Comparison of ENCODE assay signal across 21 mouse cellular contexts in genomic region chr19:45592916-45593315, GRCm38 (mm10). TPM values are rescaled to one million over a fixed set of nuclear protein-coding genes. Genes with fewer than 3 reads are reported as not detected.
A peak's percentile ranks its signal among the peaks of the same experiment; 100 is the strongest.
DNase-seq lines count a peak whose midpoint lies in the region; ATAC-seq lines count a peak whose summit lies in the region.
"Had no signal": no experiment of that assay in that cellular context is flagged by ENCODE, and none has a peak within 500 bp of the region (broad histone marks: within the 10 kb centered on the region; RNA-seq: fewer than 3 reads in every experiment).

No protein-coding gene starts in this region.

- no peaks in the 10 kb centered on the region for H3K9me3 ChIP-seq in hindbrain, embryonic 16.5 days (ENCODE audit: control insufficient read depth, low read length)
- no peaks in the 10 kb centered on the region for H3K9me3 ChIP-seq in hindbrain, embryonic 13.5 days
- H3K9me3 ChIP-seq in midbrain, embryonic 14.5 days (ENCODE audit: control insufficient read depth, low read length), result no peaks in the 10 kb centered on the region
- H3K9me3 ChIP-seq: embryonic facial prominence, embryonic 12.5 days; forebrain, embryonic 12.5 days; heart, embryonic 15.5 days had no signal

- peaks cover 13% of the 10 kb centered on the region for H3K4me1 ChIP-seq in hindbrain, embryonic 16.5 days (ENCODE audit: control insufficient read depth, insufficient read depth, low read depth, low read length)
- H3K4me1 ChIP-seq in hindbrain, embryonic 13.5 days (replicated peaks), result peaks cover 16% of the 10 kb centered on the region
- H3K4me1 ChIP-seq in midbrain, embryonic 14.5 days (ENCODE audit: control insufficient read depth, insufficient read depth, low read length), result peaks cover 10% of the 10 kb centered on the region

- H3K27me3 ChIP-seq in hindbrain, embryonic 16.5 days (replicated peaks; ENCODE audit: control insufficient read depth, insufficient read depth, low read length), result no peaks in the 10 kb centered on the region
- peaks cover 72% of the 10 kb centered on the region for H3K27me3 ChIP-seq in hindbrain, embryonic 13.5 days
- no peaks in the 10 kb centered on the region for H3K27me3 ChIP-seq in midbrain, embryonic 14.5 days (ENCODE audit: control insufficient read depth, insufficient read depth, low read length)
- H3K27me3 ChIP-seq: embryonic facial prominence, embryonic 12.5 days; heart, embryonic 15.5 days had no signal

- H3K27ac ChIP-seq in hindbrain, embryonic 16.5 days (ENCODE audit: low read depth, low read length), result no peak overlapping the region
- H3K27ac ChIP-seq in hindbrain, embryonic 13.5 days, result no peak overlapping the region
- no peak overlapping the region for H3K27ac ChIP-seq in midbrain, embryonic 14.5 days (replicated peaks; ENCODE audit: low read depth, low read length)
- H3K27ac ChIP-seq: embryonic facial prominence, embryonic 12.5 days; forebrain, embryonic 12.5 days; heart, adult 2 months; heart, embryonic 15.5 days; hindbrain, embryonic 14.5 days had no signal

- no peak overlapping the region for H3K4me2 ChIP-seq in hindbrain, embryonic 16.5 days (ENCODE audit: low read length)
- no peak overlapping the region for H3K4me2 ChIP-seq in hindbrain, embryonic 13.5 days
- no peak overlapping the region for H3K4me2 ChIP-seq in midbrain, embryonic 14.5 days (ENCODE audit: low read length)
- H3K4me2 ChIP-seq: embryonic facial prominence, embryonic 12.5 days; forebrain, embryonic 12.5 days; heart, embryonic 11.5 days; heart, embryonic 15.5 days; hindbrain, embryonic 14.5 days had no signal

- no peak overlapping the region for H3K4me3 ChIP-seq in hindbrain, embryonic 16.5 days (ENCODE audit: low read length)
- no peak overlapping the region for H3K4me3 ChIP-seq in hindbrain, embryonic 13.5 days
- H3K4me3 ChIP-seq in midbrain, embryonic 14.5 days (replicated peaks; ENCODE audit: low read depth, low read length), result no peak overlapping the region
- H3K4me3 ChIP-seq: embryonic facial prominence, embryonic 12.5 days; forebrain, embryonic 12.5 days; heart, adult 2 months; heart, embryonic 15.5 days had no signal

- peak; percentile 49 to 56 for DNase-seq in cerebellum, adult 18-20 months
- peak; percentile 69 for DNase-seq in cerebellum, adult 9-11 months
- DNase-seq in cerebellum, postnatal 36 days, result peak; percentile 27 to 37
- no peak for DNase-seq in midbrain, embryonic 14.5 days
- no peak for DNase-seq in ovary, postnatal 14 days (ENCODE audit: low spot score)
- DNase-seq: adrenal gland, adult 8-10 months; adrenal gland, postnatal 36 days; embryo, embryonic 11 days; forebrain, postnatal 0 days; gastrocnemius, postnatal 14 days; heart, adult 2 months; heart, postnatal 14 days; kidney, adult 2 months had no signal

- H3K36me3 ChIP-seq in hindbrain, embryonic 16.5 days (ENCODE audit: control insufficient read depth, insufficient read depth, low read length), result no peaks in the 10 kb centered on the region
- H3K36me3 ChIP-seq in hindbrain, embryonic 13.5 days, result peaks cover 6% of the 10 kb centered on the region; the same call in 1 of the 2 replicates
- H3K36me3 ChIP-seq in midbrain, embryonic 14.5 days (ENCODE audit: control insufficient read depth, insufficient read depth, low read length), result peaks cover 7% of the 10 kb centered on the region; the same call in 1 of the 2 replicates
- H3K36me3 ChIP-seq: embryonic facial prominence, embryonic 12.5 days; forebrain, embryonic 12.5 days had no signal

- no peak overlapping the region for H3K9ac ChIP-seq in hindbrain, embryonic 16.5 days (ENCODE audit: low read depth, low read length)
- no peak overlapping the region for H3K9ac ChIP-seq in hindbrain, embryonic 13.5 days
- H3K9ac ChIP-seq in midbrain, embryonic 14.5 days (replicated peaks; ENCODE audit: low read length), result no peak overlapping the region
- H3K9ac ChIP-seq: embryonic facial prominence, embryonic 12.5 days; forebrain, embryonic 12.5 days; forebrain, postnatal 0 days; heart, embryonic 15.5 days; hindbrain, embryonic 14.5 days had no signal

- WGBS in hindbrain, embryonic 16.5 days, result 72% methylated on average over 9 of the region's 9 CpGs
- WGBS in hindbrain, embryonic 13.5 days, result 89% methylated on average over 9 of the region's 9 CpGs
- WGBS in midbrain, embryonic 14.5 days, result 91% methylated on average over 9 of the region's 9 CpGs

- ATAC-seq in hindbrain, embryonic 16.5 days, result 0 out of 2 replicates have a peak, but pooled peaks have one; percentile 19
- ATAC-seq in hindbrain, embryonic 13.5 days (ENCODE audit: low FRiP score), result no peak
- no peak for ATAC-seq in midbrain, embryonic 14.5 days (ENCODE audit: low FRiP score, low TSS enrichment)
- ATAC-seq: forebrain, postnatal 0 days; intestine, embryonic 16.5 days had no signal

RNA-seq across cellular contexts. Expression of gene Gm17018, which starts 32.5 kb away (rescaled TPM):
- 77.0 and 85.7 TPM in 2 replicates for polyA plus RNA-seq in hindbrain, embryonic 16.5 days (2015; fragmentation: Nextera tagmentation; extraction: Ambion mirVana)
- 61.8 and 73.4 TPM in 2 replicates for polyA plus RNA-seq in hindbrain, embryonic 13.5 days (2015; fragmentation: Nextera tagmentation; extraction: Ambion mirVana)
- 57.0 and 68.6 TPM in 2 replicates for polyA plus RNA-seq in midbrain, embryonic 14.5 days (2014; fragmentation: Nextera tagmentation; extraction: Ambion mirVana)

RNA-seq across cellular contexts. Expression of gene Poll, which starts 32.6 kb away (rescaled TPM):
- 11.1 and 14.6 TPM in 2 replicates for polyA plus RNA-seq in hindbrain, embryonic 16.5 days (2015; fragmentation: Nextera tagmentation; extraction: Ambion mirVana)
- polyA plus RNA-seq in hindbrain, embryonic 13.5 days (2015; fragmentation: Nextera tagmentation; extraction: Ambion mirVana), result 13.5 and 14.6 TPM in 2 replicates
- polyA plus RNA-seq in midbrain, embryonic 14.5 days (2014; fragmentation: Nextera tagmentation; extraction: Ambion mirVana), result 11.9 and 14.2 TPM in 2 replicates

Comparison
In these comparisons a context has a peak if more than half of its experiments do, and no peak if none do; other contexts are left out.
1. DNase-seq: peak in cerebellum, adult 18-20 months (2 of 2), cerebellum, adult 9-11 months (single experiment) and cerebellum, postnatal 36 days (2 of 2); none in midbrain, embryonic 14.5 days (single experiment) and ovary, postnatal 14 days (single experiment).